Mouse (Mus musculus) frontal cortex, postnatal 25 days (tissue): Measurements from ENCODE around the gene Wdfy3.
"Not testable (repeated sequence)": the region's sequence is repeated elsewhere in the genome, so short reads cannot be mapped to it uniquely, and the experiment has no call there.

ENCODE experiments used
- DNase-seq, 2 experiments: peaks; one replicate each; pipeline ENCODE4 v3.0.0; 2022; ENCODE audit warnings: low spot score in 2 of 2

Wdfy3 gene

GRCm38 (mm10) chr5:101945731-101946130 lies 124.0 kb downstream of the Wdfy3 start:
- DNase-seq: no peak

- no peak for DNase-seq
Measured at GRCm38 (mm10) chr5:101937909-101938596, 131.7 kb downstream of the Wdfy3 start.

GRCm38 (mm10) chr5:101937362-101937761 lies 132.4 kb downstream of the Wdfy3 start:
- DNase-seq: no peak

GRCm38 (mm10) chr5:101935893-101936292 lies 133.8 kb downstream of the Wdfy3 start:
- DNase-seq: no peak

- no peak for DNase-seq
Measured at GRCm38 (mm10) chr5:101934629-101935028, 135.1 kb downstream of the Wdfy3 start.

- DNase-seq: no peak
Measured at GRCm38 (mm10) chr5:101932971-101933810, 136.5 kb downstream of the Wdfy3 start.

GRCm38 (mm10) chr5:101931997-101932396 lies 137.7 kb downstream of the Wdfy3 start:
- no peak for DNase-seq

- no peak for DNase-seq
Measured at GRCm38 (mm10) chr5:101926311-101926710, 143.4 kb downstream of the Wdfy3 start.

- no peak for DNase-seq
Measured at GRCm38 (mm10) chr5:101923710-101924109, 146.0 kb downstream of the Wdfy3 start.

GRCm38 (mm10) chr5:101919559-101919958 lies 150.2 kb downstream of the Wdfy3 start:
- DNase-seq: no peak

GRCm38 (mm10) chr5:101909468-101909867 lies 160.3 kb downstream of the Wdfy3 start:
- DNase-seq: no peak

- DNase-seq: no peak
Measured at GRCm38 (mm10) chr5:101905624-101906023, 164.1 kb downstream of the Wdfy3 start.

GRCm38 (mm10) chr5:101904841-101905240 lies 164.9 kb downstream of the Wdfy3 start:
- not testable (repeated sequence) for DNase-seq

- DNase-seq: no peak
Measured at GRCm38 (mm10) chr5:101902686-101903085, 167.0 kb downstream of the Wdfy3 start.

- no peak for DNase-seq
Measured at GRCm38 (mm10) chr5:101899981-101900380, 169.7 kb downstream of the Wdfy3 start.

- DNase-seq: no peak
Measured at GRCm38 (mm10) chr5:101896784-101897183, 172.9 kb downstream of the Wdfy3 start.

GRCm38 (mm10) chr5:101895717-101896645 lies 173.7 kb downstream of the Wdfy3 start:
- DNase-seq: no peak

- DNase-seq: no peak
Measured at GRCm38 (mm10) chr5:101895119-101895518, 174.6 kb downstream of the Wdfy3 start.

- no peak for DNase-seq
Measured at GRCm38 (mm10) chr5:101893820-101894515, 175.8 kb downstream of the Wdfy3 start.

GRCm38 (mm10) chr5:101891694-101892416 lies 177.9 kb downstream of the Wdfy3 start:
- DNase-seq: no peak

- no peak for DNase-seq
Measured at GRCm38 (mm10) chr5:101887989-101888388, 181.7 kb downstream of the Wdfy3 start.
